Mouse (Mus musculus) megakaryocyte, embryonic 14.5 days (primary cell): ENCODE measurements around the gene Ap5s1. TPM values are rescaled to one million over a fixed set of nuclear protein-coding genes. Genes with fewer than 3 reads are reported as not detected.
A peak's percentile ranks its signal among the peaks of the same experiment; 100 is the strongest.

Experiments used
- H3K27me3 ChIP-seq: replicated peaks from 2 replicates; pipeline ENCODE3; 2012; ENCODE audit warnings: inconsistent platforms
- H3K36me3 ChIP-seq: replicated peaks from 2 replicates; pipeline ENCODE3; 2012; ENCODE audit warnings: low read length, inconsistent platforms, mixed read lengths
- H3K4me1 ChIP-seq: 2 replicates; pipeline ENCODE4 v1.6.1; 2012; ENCODE audit warnings: inconsistent platforms
- H3K4me3 ChIP-seq: replicated peaks from 2 replicates; pipeline ENCODE3; 2012; ENCODE audit warnings: moderate library complexity, mild to moderate bottlenecking, inconsistent platforms
- H3K9me3 ChIP-seq: 2 replicates; pipeline ENCODE4 v1.6.1; 2012; ENCODE audit warnings: inconsistent platforms
- FLI1 ChIP-seq: IDR thresholded peaks from 2 replicates; pipeline ENCODE4 v1.6.1; 2012; ENCODE audit warnings: low read length, inconsistent platforms, mixed read lengths
- GATA1 ChIP-seq: IDR thresholded peaks from 3 replicates; pipeline ENCODE4 v1.6.1; 2012; ENCODE audit warnings: mixed read lengths, low read length, inconsistent platforms, borderline replicate concordance
- polyA plus RNA-seq: library from polyadenylated mRNA; stranded (reverse); fragments of >175 nt; gene quantifications from 2 replicates; pipeline ENCODE4 v1.2.3, GENCODE M21; 2012; ENCODE audit warnings: low replicate concordance; ENCODE audit not compliant: insufficient read depth

The Ap5s1 gene
- polyA plus RNA-seq = 7.7 and 14.6 TPM in 2 replicates

GRCm38 (mm10) chr2:131206778-131207177, at the start of gene Ap5s1:
TSS of gene Ap5s1 (plus strand) at chr2:131207078.
- H3K4me1 ChIP-seq = peaks cover 65% of the 10 kb centered on the region
- H3K36me3 ChIP-seq = peaks cover 8% of the 10 kb centered on the region
- no peak for TF ChIP-seq FLI1
- TF ChIP-seq GATA1 = no peak
- no peaks in the 10 kb centered on the region for H3K9me3 ChIP-seq
- H3K27me3 ChIP-seq = peaks cover 11% of the 10 kb centered on the region
- peak within 1 kb of the TSS; percentile 1 for H3K4me3 ChIP-seq

GRCm38 (mm10) chr2:131159491-131159910, 47.4 kb upstream of the Ap5s1 start:
- Histone ChIP-seq H3K9me3 (peaks cover 1% of the 10 kb centered on the region), H3K36me3 (peaks cover 36% of the 10 kb centered on the region), H3K27me3 (no peaks in the 10 kb centered on the region), H3K4me1 (peaks cover 56% of the 10 kb centered on the region), H3K4me3 (peak overlapping the region; percentile 92)
- no peak for TF ChIP-seq FLI1
- TF ChIP-seq GATA1 = no peak

GRCm38 (mm10) chr2:131159938-131160581, 46.8 kb upstream of the Ap5s1 start, which contains the start of gene 1700037H04Rik:
TSS of gene 1700037H04Rik (minus strand) at chr2:131160081.
- TF ChIP-seq FLI1 (no peak), GATA1 (no peak)
- peaks cover 50% of the 10 kb centered on the region for H3K4me1 ChIP-seq

GRCm38 (mm10) chr2:131160671-131161111, 46.2 kb upstream of the Ap5s1 start:
- H3K4me3 ChIP-seq = peak overlapping the region; percentile 92
- H3K9me3 ChIP-seq = peaks cover 8% of the 10 kb centered on the region
- peaks cover 24% of the 10 kb centered on the region for H3K36me3 ChIP-seq
- H3K27me3 ChIP-seq = no peaks in the 10 kb centered on the region
- peaks cover 49% of the 10 kb centered on the region for H3K4me1 ChIP-seq
- TF ChIP-seq FLI1 = no peak
- TF ChIP-seq GATA1 = no peak

More at GRCm38 (mm10) chr2:131159938-131160581, 46.8 kb upstream of the Ap5s1 start, which contains the start of gene 1700037H04Rik:
- H3K4me3 ChIP-seq = peak within 1 kb of the TSS; percentile 92
- peaks cover 7% of the 10 kb centered on the region for H3K9me3 ChIP-seq
- H3K36me3 ChIP-seq = peaks cover 31% of the 10 kb centered on the region
- no peaks in the 10 kb centered on the region for H3K27me3 ChIP-seq

GRCm38 (mm10) chr2:131163924-131164323, 43.0 kb upstream of the Ap5s1 start:
- H3K4me1 ChIP-seq = peaks cover 22% of the 10 kb centered on the region
- peaks cover 14% of the 10 kb centered on the region for H3K9me3 ChIP-seq
- TF ChIP-seq GATA1 (no peak), FLI1 (no peak)
- no peak overlapping the region for H3K4me3 ChIP-seq
- no peaks in the 10 kb centered on the region for H3K36me3 ChIP-seq
- no peaks in the 10 kb centered on the region for H3K27me3 ChIP-seq

GRCm38 (mm10) chr2:131166172-131166571, 40.7 kb upstream of the Ap5s1 start:
- H3K36me3 ChIP-seq = no peaks in the 10 kb centered on the region
- H3K27me3 ChIP-seq = peaks cover 13% of the 10 kb centered on the region
- no peak overlapping the region for H3K4me3 ChIP-seq
- no peak for TF ChIP-seq FLI1
- TF ChIP-seq GATA1 = no peak
- peaks cover 14% of the 10 kb centered on the region for H3K9me3 ChIP-seq
- peaks cover 14% of the 10 kb centered on the region for H3K4me1 ChIP-seq

GRCm38 (mm10) chr2:131167984-131168383, 38.9 kb upstream of the Ap5s1 start:
- Histone ChIP-seq H3K27me3 (peaks cover 28% of the 10 kb centered on the region), H3K4me3 (no peak overlapping the region)

GRCm38 (mm10) chr2:131168914-131169313, 38.0 kb upstream of the Ap5s1 start:
- no peak overlapping the region for H3K4me3 ChIP-seq
- peaks cover 31% of the 10 kb centered on the region for H3K27me3 ChIP-seq
- H3K9me3 ChIP-seq = peaks cover 14% of the 10 kb centered on the region
- TF ChIP-seq FLI1 (no peak), GATA1 (no peak)
- H3K4me1 ChIP-seq = peaks cover 37% of the 10 kb centered on the region
- no peaks in the 10 kb centered on the region for H3K36me3 ChIP-seq

More at GRCm38 (mm10) chr2:131167984-131168383, 38.9 kb upstream of the Ap5s1 start:
- H3K36me3 ChIP-seq = no peaks in the 10 kb centered on the region
- H3K9me3 ChIP-seq = peaks cover 14% of the 10 kb centered on the region
- H3K4me1 ChIP-seq = peaks cover 30% of the 10 kb centered on the region
- TF ChIP-seq FLI1 (no peak), GATA1 (no peak)

- H3K27me3 ChIP-seq = peaks cover 31% of the 10 kb centered on the region
- peaks cover 55% of the 10 kb centered on the region for H3K4me1 ChIP-seq
- H3K9me3 ChIP-seq = peaks cover 6% of the 10 kb centered on the region
- H3K4me3 ChIP-seq = no peak overlapping the region
- peaks cover 4% of the 10 kb centered on the region for H3K36me3 ChIP-seq
- no peak for TF ChIP-seq GATA1
- no peak for TF ChIP-seq FLI1
Observed at GRCm38 (mm10) chr2:131170936-131171335, 35.9 kb upstream of the Ap5s1 start.

- TF ChIP-seq FLI1 = no peak
- TF ChIP-seq GATA1 = no peak
- Histone ChIP-seq H3K4me1 (peaks cover 57% of the 10 kb centered on the region), H3K36me3 (peaks cover 10% of the 10 kb centered on the region), H3K4me3 (peak overlapping the region; percentile 82), H3K9me3 (peaks cover 6% of the 10 kb centered on the region), H3K27me3 (peaks cover 31% of the 10 kb centered on the region)
Observed at GRCm38 (mm10) chr2:131171401-131172104, 35.3 kb upstream of the Ap5s1 start.
